Mouse (Mus musculus) frontal cortex, postnatal 10 days (tissue): Measurements from ENCODE around the gene Cdk5.
"Not testable (repeated sequence)": the region's sequence is repeated elsewhere in the genome, so short reads cannot be mapped to it uniquely, and the experiment has no call there.

Source experiments
- DNase-seq, 2 experiments: peaks; one replicate each; pipeline ENCODE4 v3.0.0; 2022; ENCODE audit warnings: low spot score in 2 of 2, mixed read lengths in 1 of 2

Cdk5 gene

GRCm38 (mm10) chr5:24400362-24400761, 23.0 kb downstream of the Cdk5 start:
- no peak for DNase-seq

GRCm38 (mm10) chr5:24399686-24400085, 23.6 kb downstream of the Cdk5 start:
- DNase-seq: no peak

- DNase-seq: not testable (repeated sequence)
Measured at GRCm38 (mm10) chr5:24396254-24396653, 27.1 kb downstream of the Cdk5 start.

GRCm38 (mm10) chr5:24394165-24394894, 29.0 kb downstream of the Cdk5 start:
- peak; percentile 94 for DNase-seq

- peak; percentile 69 to 74 for DNase-seq
Measured at GRCm38 (mm10) chr5:24393392-24393997, 29.8 kb downstream of the Cdk5 start, which contains the start of gene Abcb8. TSS of gene Abcb8 (plus strand) at chr5:24393663.

- no peak for DNase-seq
Measured at GRCm38 (mm10) chr5:24392724-24393123, 30.6 kb downstream of the Cdk5 start.

- no peak for DNase-seq
Measured at GRCm38 (mm10) chr5:24391864-24392263, 31.5 kb downstream of the Cdk5 start, which contains the start of gene Atg9b. TSS of gene Atg9b (minus strand) at chr5:24392143.

GRCm38 (mm10) chr5:24389658-24390020, 33.7 kb downstream of the Cdk5 start:
- no peak for DNase-seq

- DNase-seq: no peak
Measured at GRCm38 (mm10) chr5:24389011-24389657, 34.2 kb downstream of the Cdk5 start.

GRCm38 (mm10) chr5:24388246-24388915, 34.9 kb downstream of the Cdk5 start:
- DNase-seq: no peak

- peak in 1 of 2 experiments; percentile 69 for DNase-seq
Measured at GRCm38 (mm10) chr5:24387264-24388241, 35.8 kb downstream of the Cdk5 start.

GRCm38 (mm10) chr5:24385887-24386550, 37.3 kb downstream of the Cdk5 start:
- DNase-seq: no peak

- DNase-seq: no peak
Measured at GRCm38 (mm10) chr5:24385374-24385773, 38.0 kb downstream of the Cdk5 start.

GRCm38 (mm10) chr5:24384407-24384806, 38.9 kb downstream of the Cdk5 start:
- no peak for DNase-seq

GRCm38 (mm10) chr5:24383026-24383859, 40.1 kb downstream of the Cdk5 start:
- DNase-seq: peak; percentile 83 to 90

- DNase-seq: no peak
Measured at GRCm38 (mm10) chr5:24381988-24382387, 41.3 kb downstream of the Cdk5 start.

- DNase-seq: no peak
Measured at GRCm38 (mm10) chr5:24381486-24381885, 41.8 kb downstream of the Cdk5 start.

GRCm38 (mm10) chr5:24380499-24380898, 42.8 kb downstream of the Cdk5 start:
- no peak for DNase-seq

- DNase-seq: no peak
Measured at GRCm38 (mm10) chr5:24379501-24379900, 43.8 kb downstream of the Cdk5 start.

GRCm38 (mm10) chr5:24378700-24379099, 44.6 kb downstream of the Cdk5 start:
- no peak for DNase-seq
